ENCODE assay signal across 8 mouse cellular contexts in genomic region chr5:122994303-122994846, GRCm38 (mm10). TPM values are rescaled to one million over a fixed set of nuclear protein-coding genes. Genes with fewer than 3 reads are reported as not detected.
A peak's percentile ranks its signal among the peaks of the same experiment; 100 is the strongest.
DNase-seq lines count a peak whose midpoint lies in the region; ATAC-seq lines count a peak whose summit lies in the region.

No protein-coding gene starts in this region.

- peak; percentile 97 for ATAC-seq in megakaryocyte progenitor cell, adult 5-6 weeks (replicated peaks; ENCODE audit: poor library complexity)

- peak; percentile 83 for DNase-seq in NIH3T3 (ENCODE audit: low read depth)
- peak; percentile 99 for DNase-seq in embryo, embryonic 10.5 days (ENCODE audit: low spot score)
- DNase-seq in gastrocnemius, postnatal 10 days = peak; percentile 89
- peak; percentile 100 for DNase-seq in hindlimb bud, embryonic 11.5 days (ENCODE audit: extremely low spot score, low read depth, low spot score)
- DNase-seq in left cerebral cortex, postnatal 10 days (ENCODE audit: extremely low spot score in 1 of 2, low spot score in 2 of 2) = peak; percentile 84 to 95
- peak; percentile 62 for DNase-seq in right cerebral cortex, postnatal 25 days
- peak; percentile 95 for DNase-seq in yolk sac, embryonic 10.5 days (ENCODE audit: low spot score)

- intact Hi-C loops in left cerebral cortex, postnatal 10 days (cut with DNase I) = no loop called here

RNA-seq across cellular contexts. Expression of gene Kdm2b, which starts 4.8 kb away (rescaled TPM):
- 10 to 100 TPM; 18.4 to 23.8 TPM for total RNA-seq in gastrocnemius, postnatal 10 days (2021)
- 10 to 100 TPM; 48.9 to 51.1 TPM for total RNA-seq in left cerebral cortex, postnatal 10 days (2021)
- 60.0 and 60.4 TPM in 2 replicates for total RNA-seq in megakaryocyte progenitor cell, adult 5-6 weeks (2015)
- total RNA-seq in megakaryocyte progenitor cell, adult 5-6 weeks (2017) = 49.0 and 75.4 TPM in 2 replicates

RNA-seq across cellular contexts. Expression of gene Orai1, which starts 20.5 kb away (rescaled TPM):
- total RNA-seq in gastrocnemius, postnatal 10 days (2021) = 10 to 100 TPM; 43.8 to 45.4 TPM
- 10 to 100 TPM in 1 of 2 experiments, 1 to 10 TPM in 1; 9.0 to 10.1 TPM for total RNA-seq in left cerebral cortex, postnatal 10 days (2021)
- total RNA-seq in megakaryocyte progenitor cell, adult 5-6 weeks (2015) = 66.5 and 68.6 TPM in 2 replicates
- total RNA-seq in megakaryocyte progenitor cell, adult 5-6 weeks (2017) = 13.5 and 20.8 TPM in 2 replicates

RNA-seq across cellular contexts. Expression of gene Morn3, which starts 52.4 kb away (rescaled TPM):
- not detected for total RNA-seq in gastrocnemius, postnatal 10 days (2021)
- not detected for total RNA-seq in left cerebral cortex, postnatal 10 days (2021)
- total RNA-seq in megakaryocyte progenitor cell, adult 5-6 weeks (2015) = not detected in 2 replicates
- total RNA-seq in megakaryocyte progenitor cell, adult 5-6 weeks (2017) = not detected in 2 replicates

Comparison
In these comparisons a context has a peak if more than half of its experiments do, and no peak if none do; other contexts are left out.
1. Peak in every context shown above with its lines: DNase-seq and ATAC-seq.